Mouse (Mus musculus): Measurements from ENCODE around the gene Tmprss4.

Gene Tmprss4

DNA sequence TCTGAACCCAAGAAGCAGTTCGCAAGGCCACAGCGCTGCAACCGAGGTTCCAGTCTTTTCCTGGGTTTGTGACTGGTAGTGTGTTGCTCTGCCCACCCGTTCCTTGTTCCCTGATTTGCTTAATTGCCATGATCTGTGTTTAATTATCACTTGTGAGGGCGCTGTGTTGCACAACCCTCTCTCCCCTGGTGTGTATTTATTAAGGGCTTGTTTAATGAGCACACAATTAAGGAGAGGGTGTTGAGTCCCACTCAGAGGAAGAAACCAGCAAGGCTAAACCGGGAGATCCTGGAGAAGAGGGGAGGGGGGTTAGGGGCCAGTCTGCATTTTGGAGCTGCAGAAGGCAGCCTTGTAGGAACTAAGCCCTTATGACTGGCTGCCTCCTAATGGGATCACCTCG lies 62.9 kb downstream of the Tmprss4 start:
- no peak for ATAC-seq (ENCODE audit: insufficient number of reproducible peaks, low FRiP score, low TSS enrichment)

DNA sequence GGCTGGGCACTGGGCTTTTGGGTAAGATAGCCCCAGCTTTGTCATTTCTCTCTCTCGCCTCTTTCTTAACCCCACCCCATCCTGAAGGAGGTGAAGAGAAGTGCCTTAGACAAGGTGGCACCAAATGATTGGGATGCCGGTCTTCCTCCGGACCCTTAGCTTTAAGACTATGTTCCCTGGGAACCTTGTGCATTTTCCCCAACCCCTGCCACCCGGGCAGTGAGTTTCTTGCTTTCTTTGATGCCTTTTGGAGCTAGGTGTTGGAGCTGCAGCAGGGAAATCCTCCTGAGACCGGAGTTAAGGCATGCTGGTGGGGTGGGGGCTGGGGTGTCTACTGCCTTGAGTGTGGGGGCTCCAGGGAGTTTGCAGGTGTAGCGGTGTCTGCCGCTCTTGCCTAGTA lies 64.8 kb downstream of the Tmprss4 start:
- no peak for ATAC-seq (ENCODE audit: insufficient number of reproducible peaks, low FRiP score, low TSS enrichment)

DNA sequence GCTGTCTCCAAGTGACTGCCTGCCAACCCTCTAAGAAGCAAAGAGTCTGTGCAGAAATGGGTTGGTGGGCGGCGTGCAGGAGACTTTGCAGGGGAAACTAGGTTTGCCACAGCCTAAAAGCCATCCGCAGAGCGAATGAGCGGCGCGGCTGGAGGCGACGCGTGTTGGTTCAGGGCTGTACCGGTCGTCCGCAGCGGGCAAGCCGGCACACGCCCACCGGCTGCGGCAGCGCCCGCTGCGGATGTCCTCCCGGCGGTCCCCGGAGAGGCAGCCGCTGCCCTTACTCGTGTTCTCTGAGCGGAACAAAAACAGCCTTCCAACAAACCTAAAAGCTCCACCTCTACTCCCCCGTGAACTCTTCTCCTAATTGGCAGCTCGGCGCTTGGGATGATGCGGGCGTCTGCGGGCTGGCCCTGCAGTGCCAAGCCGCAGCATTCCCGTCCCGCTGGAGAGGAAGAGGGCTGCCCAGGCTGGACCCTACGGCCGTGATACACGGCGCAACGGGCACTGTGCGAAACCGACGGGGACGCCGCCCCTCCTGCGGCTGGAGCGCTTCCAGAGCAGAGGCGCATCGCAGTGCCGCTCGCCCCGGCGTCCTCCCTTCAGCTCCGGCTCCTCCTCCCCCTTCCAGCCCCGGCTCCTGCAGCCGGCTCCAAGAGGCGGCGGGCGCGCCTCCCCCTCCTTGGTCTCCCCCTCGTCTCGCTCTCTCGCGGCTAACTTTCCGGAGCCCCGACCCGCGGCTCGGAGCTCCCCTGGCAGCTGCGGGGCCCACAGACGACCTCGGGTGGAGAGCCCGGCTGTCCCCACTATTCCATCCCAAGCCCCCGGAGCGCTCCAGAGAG lies 65.5 kb downstream of the Tmprss4 start, which contains the start of gene Scn4b:
Gene Scn4b (plus strand): TSS at position 205 of the 842 bp plus-strand sequence.
- ATAC-seq (ENCODE audit: insufficient number of reproducible peaks, low FRiP score, low TSS enrichment) = no peak

DNA sequence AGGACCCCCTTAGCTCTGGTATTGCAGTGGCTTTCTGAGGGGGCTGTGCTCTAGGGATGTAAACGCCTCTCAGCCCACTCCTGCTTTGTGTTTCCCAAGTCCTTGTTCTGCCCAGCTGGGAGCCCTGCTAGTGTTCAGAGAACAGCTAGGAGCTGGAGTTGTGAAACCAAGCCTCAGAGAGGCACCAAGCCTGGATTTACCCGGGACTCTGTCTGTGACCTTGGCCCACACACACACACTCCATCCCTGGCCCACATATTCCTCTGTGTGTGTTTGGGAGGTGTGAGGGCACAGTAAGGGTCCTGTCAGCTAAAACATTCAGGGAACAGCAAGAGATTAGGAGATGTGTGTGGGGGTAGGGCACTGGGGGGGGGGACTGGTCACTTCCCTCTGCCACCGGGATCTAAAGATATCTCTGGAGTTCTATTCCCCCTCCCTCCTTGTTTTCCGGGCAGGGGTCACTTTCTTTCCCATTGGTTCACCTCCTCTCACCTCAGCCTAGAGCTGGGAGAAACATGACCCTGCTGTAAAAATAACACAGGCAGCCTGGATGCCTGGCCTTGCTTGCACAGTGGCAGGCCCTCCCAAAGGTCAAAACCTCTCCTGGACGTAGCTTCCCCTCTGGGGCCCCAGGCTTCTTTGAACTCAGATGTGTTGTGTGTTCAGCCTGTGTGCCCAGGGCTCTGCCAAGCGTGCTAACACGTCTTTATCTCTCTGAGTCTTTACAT lies 67.3 kb downstream of the Tmprss4 start:
- no peak for ATAC-seq (ENCODE audit: insufficient number of reproducible peaks, low FRiP score, low TSS enrichment)

DNA sequence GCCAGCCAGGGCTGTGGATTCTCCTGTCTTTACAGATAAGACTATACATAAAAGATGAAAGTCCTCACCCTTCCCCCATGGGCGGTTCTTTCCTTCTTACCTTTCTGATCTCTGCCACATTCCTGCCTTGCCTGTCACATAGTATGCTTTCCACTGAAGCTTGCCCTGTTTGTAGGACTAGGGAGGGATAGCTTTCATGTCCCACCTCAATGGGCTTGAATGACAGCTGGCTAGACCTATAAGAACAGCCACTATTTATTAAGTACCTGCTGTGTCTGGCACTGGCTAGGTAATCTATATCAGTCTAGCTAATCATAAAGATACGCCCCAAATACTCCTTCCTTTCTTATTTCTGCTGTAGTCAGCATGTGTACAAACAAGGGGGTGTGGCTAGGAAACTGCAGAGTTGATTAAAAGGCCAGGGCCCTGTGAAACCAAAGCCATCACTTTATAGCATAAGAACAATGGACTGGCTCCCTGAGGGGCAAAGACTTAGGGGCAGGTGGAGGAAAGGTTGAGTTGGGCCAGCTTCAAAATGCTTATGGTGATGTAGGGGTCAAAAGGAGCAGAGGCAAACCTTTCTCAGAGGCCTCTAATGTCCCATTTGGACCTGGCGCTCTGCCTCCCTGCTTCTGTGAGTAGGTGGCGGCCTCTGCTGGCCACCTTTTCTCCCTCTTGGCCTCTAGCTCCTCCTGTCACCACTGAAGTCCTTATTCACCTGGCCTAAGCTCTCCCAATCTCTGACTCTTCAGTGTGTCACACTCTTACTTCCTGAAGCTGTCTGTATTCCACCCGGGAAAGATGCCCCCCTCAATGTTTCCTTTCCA lies 70.2 kb downstream of the Tmprss4 start:
- 0 out of 2 replicates have a peak, but pooled peaks have one; percentile 65 for ATAC-seq (ENCODE audit: insufficient number of reproducible peaks, low FRiP score, low TSS enrichment)

DNA sequence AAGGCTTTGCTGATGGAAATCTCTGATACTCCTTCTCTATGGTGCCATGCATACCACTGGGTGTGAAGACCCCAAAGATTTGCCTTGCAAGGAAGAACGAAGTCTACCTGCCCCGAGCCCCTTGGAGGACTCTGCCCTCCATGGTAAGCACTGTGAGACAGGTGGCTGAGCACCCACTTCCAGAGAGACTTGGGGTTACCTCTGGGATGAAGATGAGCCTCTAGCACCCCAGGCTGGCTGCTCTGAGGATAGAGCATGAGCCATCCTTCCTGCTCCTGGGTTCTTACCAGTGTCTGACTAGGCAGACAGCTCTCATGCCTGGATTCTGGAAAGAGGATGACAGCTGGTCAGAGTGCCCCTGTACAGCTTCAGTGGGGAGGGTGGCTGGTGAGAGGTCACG lies 73.8 kb downstream of the Tmprss4 start:
- ATAC-seq (ENCODE audit: insufficient number of reproducible peaks, low FRiP score, low TSS enrichment) = no peak

DNA sequence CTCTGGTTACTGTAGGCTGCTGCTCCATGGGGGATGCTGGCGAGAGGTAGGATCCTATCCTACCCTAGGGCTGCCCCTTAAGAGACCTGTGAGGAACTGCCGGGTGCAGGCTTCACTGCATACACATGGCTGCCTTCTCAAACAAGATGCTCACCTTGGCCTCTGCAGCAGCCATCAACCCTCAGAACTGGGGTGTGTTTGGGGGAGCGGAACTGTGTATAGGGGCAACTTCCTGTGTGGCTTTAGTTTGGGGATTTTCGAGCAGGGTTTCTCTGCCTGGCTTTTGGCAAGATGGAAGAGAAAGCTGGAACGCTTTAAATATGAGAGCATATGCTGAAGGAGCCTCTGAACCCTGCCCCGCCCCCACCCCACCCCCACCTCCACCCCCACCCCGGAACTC lies 77.0 kb downstream of the Tmprss4 start:
- ATAC-seq (ENCODE audit: insufficient number of reproducible peaks, low FRiP score, low TSS enrichment) = no peak

DNA sequence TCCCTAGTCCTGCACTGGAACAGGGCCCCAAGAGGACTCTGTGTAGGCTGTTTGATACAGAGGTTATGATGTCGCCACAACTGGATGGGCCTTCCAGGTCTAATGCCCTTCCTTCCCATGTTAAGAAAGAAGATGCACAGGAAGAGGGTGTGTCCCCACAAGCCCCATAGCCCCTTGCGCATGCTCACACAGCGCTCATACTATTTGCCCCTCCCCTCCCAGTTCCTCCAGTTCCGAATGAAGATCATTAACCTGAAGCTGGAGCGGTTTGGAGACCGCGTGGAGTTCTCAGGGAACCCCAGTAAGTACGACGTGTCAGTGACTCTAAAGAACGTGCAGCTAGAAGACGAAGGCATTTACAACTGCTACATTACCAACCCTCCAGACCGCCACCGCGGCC lies 78.7 kb downstream of the Tmprss4 start:
- no peak for ATAC-seq (ENCODE audit: insufficient number of reproducible peaks, low FRiP score, low TSS enrichment)
